Mouse (Mus musculus) neutrophil, adult 83 days (primary cell): Measurements from ENCODE around the gene Kcnrg. TPM values are rescaled to one million over a fixed set of nuclear protein-coding genes. Genes with fewer than 3 reads are reported as not detected.

ENCODE experiments used
- total RNA-seq, 2 experiments: library from RNA; stranded (reverse); gene quantifications; one replicate each; pipeline ENCODE4 v1.2.4; 2023

Kcnrg gene
- total RNA-seq: not detected

GRCm38 (mm10) chr14:61607157-61607556 lies at the start of gene Kcnrg:
Gene Kcnrg (plus strand): TSS chr14:61607457.

GRCm38 (mm10) chr14:61597968-61598367 lies 9.3 kb upstream of the Kcnrg start, which contains the start of gene Trim13:
Gene Trim13 (plus strand): TSS chr14:61598247.

Other genes with a start within 250 kb of the Kcnrg start
- gene Ebpl, start 247.0 kb upstream of the Kcnrg start, total RNA-seq: 1 to 10 TPM in 1 of 2 experiments, under 1 TPM in 1; 0.99 to 1.0 TPM
- gene Kpna3, start 167.6 kb upstream of the Kcnrg start, total RNA-seq: 10 to 100 TPM; 18.5 to 23.2 TPM
- gene Spryd7, start 50.6 kb upstream of the Kcnrg start, total RNA-seq: 1 to 10 TPM; 2.0 to 3.1 TPM
- 1 to 10 TPM; 1.3 to 1.6 TPM for gene Trim13, start 9.2 kb upstream of the Kcnrg start, total RNA-seq